Mouse (Mus musculus) bone marrow, adult 2 months (tissue): ENCODE measurements at regions not wholly inside any gene's neighbourhood (a gene's known extent, or its start where the extent isn't known, plus 50 kb on each side); places are given as distances from the start of the nearest gene placed in this dataset.

Experiments used
- CTCF ChIP-seq: fragments of 200-500 bp; IDR thresholded peaks from 2 replicates; pipeline ENCODE4 v1.5.1; 2011; ENCODE audit warnings: low read length, control low read depth; ENCODE audit not compliant: control insufficient read depth, insufficient read depth
- POLR2A ChIP-seq: fragments of 200-500 bp; IDR thresholded peaks from 2 replicates; pipeline ENCODE4 v1.6.1; 2011; ENCODE audit warnings: low read depth, mild to moderate bottlenecking, control low read depth, low read length, borderline replicate concordance; ENCODE audit not compliant: control insufficient read depth

DNA sequence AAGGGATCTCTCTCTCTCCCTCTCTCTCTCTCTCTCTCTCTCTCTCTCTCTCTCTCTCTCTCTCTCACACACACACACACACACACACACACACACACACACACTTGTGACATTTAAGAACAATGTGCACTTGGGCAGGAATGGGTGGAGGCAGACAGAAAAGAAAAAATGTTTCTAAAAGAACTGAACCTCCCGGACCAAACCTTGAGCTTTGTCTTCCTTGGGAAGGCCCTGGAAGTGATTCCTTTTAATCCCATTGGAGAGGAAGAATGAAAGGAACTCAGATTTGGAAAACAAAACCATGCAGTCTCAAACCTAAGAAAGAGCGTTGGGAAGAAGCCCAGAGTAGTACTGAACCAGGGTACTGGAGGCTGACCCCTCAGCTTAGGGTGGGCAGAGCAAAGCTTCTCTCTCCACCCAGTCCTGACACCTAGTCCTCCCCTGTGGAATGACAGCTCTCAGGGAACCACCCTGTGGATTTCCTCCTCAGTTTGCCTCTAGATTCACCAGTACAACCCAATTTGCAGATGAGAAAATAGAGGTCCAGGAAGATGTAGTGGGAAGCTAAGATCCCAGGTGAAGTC is 152.3 kb upstream of the Rgma start:
- TF ChIP-seq CTCF (no peak), POLR2A (no peak)
